Mouse (Mus musculus) liver, adult 2 months (tissue): Measurements from ENCODE around the gene Prtg.

Experiments
- CTCF ChIP-seq: fragments of 200-500 bp; IDR thresholded peaks from 2 replicates; pipeline ENCODE4 v1.5.1; 2011; ENCODE audit warnings: low read depth, low read length, control low read depth
- POLR2A ChIP-seq: fragments of 200-500 bp; IDR thresholded peaks from 2 replicates; pipeline ENCODE4 v1.6.1; 2011; ENCODE audit warnings: low read length, control low read depth; ENCODE audit not compliant: insufficient read depth; ENCODE audit errors: extremely low read depth

GRCm38 (mm10) chr9:72879601-72880000 lies 72.9 kb downstream of the Prtg start:
- TF ChIP-seq POLR2A: no peak
- no peak for TF ChIP-seq CTCF
